Mouse (Mus musculus) B cell, adult (primary cell): Measurements from ENCODE around the gene Patl1. TPM values are rescaled to one million over a fixed set of nuclear protein-coding genes. Genes with fewer than 3 reads are reported as not detected.

Experiments
- total RNA-seq: library from RNA; stranded (reverse); gene quantifications from 4 replicates; pipeline ENCODE4 v1.2.4, GENCODE M21; 2023; ENCODE audit not compliant: inconsistent age

Gene Patl1
- total RNA-seq: 63.1 to 71.0 TPM (median 70.2 TPM) in 4 replicates

GRCm38 (mm10) chr19:11912037-11912532, at the start of gene Patl1:
TSS of gene Patl1 (plus strand) at chr19:11912399.

DNA sequence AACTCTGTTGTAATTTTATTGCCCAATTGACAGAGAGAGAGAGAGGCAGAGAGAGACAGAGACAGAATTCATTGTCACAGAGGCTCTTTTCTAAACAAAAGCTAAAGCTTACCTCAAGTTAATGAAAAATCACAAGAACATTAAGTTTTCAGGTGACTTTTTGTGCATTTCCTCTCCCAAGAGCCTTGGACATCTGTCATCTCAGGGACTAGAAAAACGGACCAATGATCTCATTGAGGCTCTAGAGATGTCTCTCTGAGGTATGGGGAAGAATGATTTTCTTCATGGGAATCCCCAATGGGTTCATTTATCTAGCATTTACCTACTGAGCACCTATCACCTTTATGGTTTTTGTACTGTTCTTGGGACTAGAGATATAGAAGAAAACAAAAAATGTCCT, 37.2 kb upstream of the Patl1 start, which contains the start of gene Olfr1419:
Gene Olfr1419, minus strand, starts transcription at position 101 of the 400 bp plus-strand sequence.

GRCm38 (mm10) chr19:11886265-11886664, 25.9 kb upstream of the Patl1 start, which contains the start of gene Olfr1420:
TSS of gene Olfr1420 (plus strand) at chr19:11886565.

DNA sequence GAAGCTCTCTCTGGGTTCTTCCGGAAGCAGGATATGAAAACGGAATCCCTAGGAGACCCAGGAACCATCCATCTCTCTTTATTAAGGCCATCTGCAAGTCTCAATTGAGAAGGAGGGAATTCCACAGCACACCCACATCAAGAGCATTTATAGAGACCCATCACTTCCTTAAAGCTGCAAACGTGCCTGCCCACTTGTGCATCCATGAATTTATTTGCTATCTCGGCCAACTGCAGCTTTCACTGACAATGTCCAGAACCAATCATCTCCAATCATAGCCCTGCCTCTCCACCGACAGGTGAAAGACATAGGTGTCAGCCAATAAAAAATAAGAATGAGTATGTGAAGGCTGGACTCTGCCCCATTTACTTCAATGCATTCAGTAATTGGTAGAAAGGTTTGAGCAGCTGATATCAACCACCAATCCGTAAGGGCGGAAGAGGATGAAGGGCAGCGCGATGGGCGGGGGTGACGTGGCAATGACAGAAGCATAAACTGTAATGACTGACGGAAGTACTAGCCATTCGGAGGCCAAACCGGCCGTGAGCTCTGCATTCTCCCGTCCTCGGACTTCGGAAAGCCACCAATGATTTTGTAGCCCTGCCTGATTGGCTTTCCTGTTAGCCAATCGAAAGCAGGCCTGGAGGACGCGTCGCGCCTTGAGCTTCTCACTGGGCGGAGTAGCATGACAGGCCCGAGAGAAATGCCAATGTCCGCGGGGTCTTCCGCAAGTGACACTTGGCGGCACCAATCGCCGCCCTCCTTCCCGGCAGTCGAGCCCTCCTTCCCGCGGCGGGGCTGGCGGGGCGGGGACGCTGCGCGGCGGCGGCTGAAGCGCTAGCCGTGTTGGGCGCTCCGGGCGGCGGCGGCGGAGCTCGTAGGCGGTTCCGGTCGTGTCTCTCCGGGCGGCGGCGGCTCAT, 53.1 kb downstream of the Patl1 start, which contains the start of gene Osbp:
Gene Osbp, plus strand, starts transcription at position 919 of the 920 bp plus-strand sequence.

Other genes starting within 250 kb of the Patl1 start
- gene Oosp1, start 221.2 kb upstream of the Patl1 start, total RNA-seq: 0.72 to 2.3 TPM (median 1.8 TPM) in 4 replicates
- not detected in 4 replicates for gene Oosp3, start 215.3 kb upstream of the Patl1 start, total RNA-seq
- not detected in 4 replicates for gene Gif, start 164.8 kb upstream of the Patl1 start, total RNA-seq
- 31.6 to 38.6 TPM (median 33.7 TPM) in 4 replicates for gene Mrpl16, start 142.0 kb upstream of the Patl1 start, total RNA-seq
- 0.30 to 1.5 TPM (median 0.58 TPM) in 4 replicates for gene Stx3, start 93.0 kb upstream of the Patl1 start, total RNA-seq
- gene Olfr1417, start 73.2 kb upstream of the Patl1 start, total RNA-seq: not detected in 4 replicates
- not detected in 4 replicates for gene Olfr1418, start 51.3 kb upstream of the Patl1 start, total RNA-seq
- not detected in 4 replicates for gene Olfr1419, start 37.3 kb upstream of the Patl1 start, total RNA-seq
- gene Olfr1420, start 25.8 kb upstream of the Patl1 start, total RNA-seq: not detected in 4 replicates
- gene Osbp, start 53.5 kb downstream of the Patl1 start, total RNA-seq: 49.4 to 51.9 TPM (median 50.6 TPM) in 4 replicates
- gene Olfr1423, start 128.9 kb downstream of the Patl1 start, total RNA-seq: not detected in 4 replicates
- not detected in 4 replicates for gene Olfr1424, start 150.3 kb downstream of the Patl1 start, total RNA-seq
- gene Olfr1425, start 165.3 kb downstream of the Patl1 start, total RNA-seq: not detected in 4 replicates
- not detected in 4 replicates for gene Olfr1426, start 179.6 kb downstream of the Patl1 start, total RNA-seq
- not detected in 4 replicates for gene Olfr1427, start 190.9 kb downstream of the Patl1 start, total RNA-seq
- not detected in 4 replicates for gene Olfr1428, start 203.5 kb downstream of the Patl1 start, total RNA-seq
- not detected in 4 replicates for gene Olfr76, start 210.8 kb downstream of the Patl1 start, total RNA-seq